Mouse (Mus musculus) MEL (cell line): ENCODE measurements around the gene Tox2. TPM values are rescaled to one million over a fixed set of nuclear protein-coding genes. Genes with fewer than 3 reads are reported as not detected.

Experiments
- DNase-seq: peaks from one replicate; pipeline ENCODE4 v3.0.0; 2011; ENCODE audit warnings: low read depth, low spot score
- H3K27ac ChIP-seq: 2 replicates; pipeline ENCODE4 v1.5.1; 2012; ENCODE audit warnings: low read depth, mild to moderate bottlenecking, control low read depth, low read length, moderate library complexity; ENCODE audit not compliant: control insufficient read depth
- H3K27me3 ChIP-seq, 2 experiments: fragments of 150-350 bp in 1 of 2; sonication (generic) in 1 of 2; 2 replicates each; pipeline ENCODE4 v1.6.1; 2012; ENCODE audit warnings: low read length in 2 of 2, mild to moderate bottlenecking in 2 of 2, improper control_type of control experiment in 1 of 2, moderate library complexity in 1 of 2; ENCODE audit not compliant: insufficient read depth in 2 of 2, control insufficient read depth in 1 of 2
- H3K36me3 ChIP-seq, 2 experiments: 2 replicates each; pipeline ENCODE4 v1.6.1; 2012 to 2014; ENCODE audit warnings: low read length in 2 of 2, improper control_type of control experiment in 1 of 2, inconsistent platforms in 1 of 2, mild to moderate bottlenecking in 1 of 2; ENCODE audit not compliant: insufficient read depth in 2 of 2, control insufficient read depth in 1 of 2
- H3K4me1 ChIP-seq, 2 experiments: fragments of 150-350 bp in 1 of 2; sonication (generic) in 1 of 2; 2 replicates each; pipeline ENCODE4 v1.6.1; 2012; ENCODE audit warnings: low read length in 2 of 2, improper control_type of control experiment in 1 of 2, mild to moderate bottlenecking in 1 of 2; ENCODE audit not compliant: insufficient read depth in 2 of 2, control insufficient read depth in 1 of 2
- H3K4me3 ChIP-seq, 2 experiments: fragments of 150-350 bp in 1 of 2; sonication (generic) in 1 of 2; 2 replicates each; pipeline ENCODE4 v1.5.1; 2012; ENCODE audit warnings: low read depth in 2 of 2, low read length in 2 of 2, mild to moderate bottlenecking in 2 of 2, moderate library complexity in 2 of 2, control low read depth in 1 of 2, improper control_type of control experiment in 1 of 2; ENCODE audit not compliant: control insufficient read depth in 1 of 2, insufficient read depth in 1 of 2
- H3K79me2 ChIP-seq: 2 replicates; pipeline ENCODE4 v1.6.1; 2012; ENCODE audit warnings: mild to moderate bottlenecking, low read length, moderate library complexity; ENCODE audit not compliant: control insufficient read depth, poor library complexity, insufficient read depth
- H3K9ac ChIP-seq: 2 replicates; pipeline ENCODE4 v1.6.1; 2012; ENCODE audit warnings: low read depth, mild to moderate bottlenecking, control low read depth, low read length, moderate library complexity; ENCODE audit not compliant: control insufficient read depth, poor library complexity, severe bottlenecking
- H3K9me3 ChIP-seq: fragments of 150-350 bp; sonication (generic); replicated peaks from 2 replicates; pipeline ENCODE4 v1.6.1; 2012; ENCODE audit warnings: mild to moderate bottlenecking, low read length, improper control_type of control experiment, moderate library complexity; ENCODE audit not compliant: insufficient read depth
- BHLHE40 ChIP-seq: IDR thresholded peaks from 2 replicates; pipeline ENCODE4 v1.6.1; 2012; ENCODE audit warnings: low read depth, mild to moderate bottlenecking, inconsistent platforms, low read length, improper control_type of control experiment, borderline replicate concordance
- CHD1 ChIP-seq: IDR thresholded peaks from 2 replicates; pipeline ENCODE4 v1.6.1; 2012; ENCODE audit warnings: low read depth, mild to moderate bottlenecking, inconsistent platforms, low read length, improper control_type of control experiment
- CHD2 ChIP-seq: IDR thresholded peaks from 2 replicates; pipeline ENCODE4 v1.6.1; 2011; ENCODE audit warnings: low read length, improper control_type of control experiment
- CTCF ChIP-seq, 3 experiments: IDR thresholded peaks in 2 of 3; conservative IDR thresholded peaks in 1 of 3; 2 replicates each; pipeline ENCODE4 v1.5.1; 2011 to 2012; ENCODE audit warnings: low read length in 3 of 3, low read depth in 2 of 3, mild to moderate bottlenecking in 2 of 3, improper control_type of control experiment in 1 of 3, inconsistent platforms in 1 of 3, mixed read lengths in 1 of 3, moderate library complexity in 1 of 3; ENCODE audit not compliant: control insufficient read depth in 1 of 3, insufficient read depth in 1 of 3, poor library complexity in 1 of 3, severe bottlenecking in 1 of 3
- ELF1 ChIP-seq: IDR thresholded peaks from 2 replicates; pipeline ENCODE4 v1.6.1; 2014; ENCODE audit warnings: low read depth, mild to moderate bottlenecking, inconsistent platforms, low read length, improper control_type of control experiment, moderate library complexity
- ETS1 ChIP-seq: IDR thresholded peaks from 2 replicates; pipeline ENCODE4 v1.6.1; 2012; ENCODE audit warnings: low read depth, mild to moderate bottlenecking, inconsistent platforms, low read length, improper control_type of control experiment, moderate library complexity
- JUND ChIP-seq: IDR thresholded peaks from 2 replicates; pipeline ENCODE4 v1.6.1; 2011; ENCODE audit warnings: low read depth, mild to moderate bottlenecking, improper control_type of control experiment, low read length
- MXI1 ChIP-seq: IDR thresholded peaks from 2 replicates; pipeline ENCODE4 v1.6.1; 2011; ENCODE audit warnings: mild to moderate bottlenecking, low read depth, low read length, improper control_type of control experiment
- MYC ChIP-seq: IDR thresholded peaks from 2 replicates; pipeline ENCODE4 v1.6.1; 2011; ENCODE audit warnings: low read depth, mild to moderate bottlenecking, low read length, improper control_type of control experiment, moderate library complexity
- NELFE ChIP-seq: IDR thresholded peaks from 2 replicates; pipeline ENCODE4 v1.6.1; 2011; ENCODE audit warnings: low read depth, low read length, improper control_type of control experiment
- POLR2A ChIP-seq, 2 experiments: IDR thresholded peaks; 2 replicates each; pipeline ENCODE4 v1.6.1; 2011 to 2012; ENCODE audit warnings: low read length in 2 of 2, mild to moderate bottlenecking in 2 of 2, control low read depth in 1 of 2, improper control_type of control experiment in 1 of 2, low read depth in 1 of 2, moderate library complexity in 1 of 2; ENCODE audit not compliant: control insufficient read depth in 1 of 2, insufficient read depth in 1 of 2, poor library complexity in 1 of 2
- POLR2AphosphoS2 ChIP-seq: IDR thresholded peaks from 2 replicates; pipeline ENCODE4 v1.6.1; 2011; ENCODE audit warnings: low read length, improper control_type of control experiment
- RCOR1 ChIP-seq: IDR thresholded peaks from 2 replicates; pipeline ENCODE4 v1.6.1; 2012; ENCODE audit warnings: low read depth, mild to moderate bottlenecking, inconsistent platforms, low read length, improper control_type of control experiment
- SMC3 ChIP-seq: IDR thresholded peaks from 2 replicates; pipeline ENCODE4 v1.6.1; 2011; ENCODE audit warnings: low read depth, low read length, improper control_type of control experiment
- ZKSCAN1 ChIP-seq: IDR thresholded peaks from 2 replicates; pipeline ENCODE4 v1.6.1; 2012; ENCODE audit warnings: low read depth, mild to moderate bottlenecking, inconsistent platforms, low read length, improper control_type of control experiment, moderate library complexity
- polyA plus RNA-seq, 2 experiments: library from polyadenylated mRNA; stranded (reverse) in 1 of 2; unstranded in 1 of 2; fragments of >175 nt in 1 of 2; fragments of >200 nt in 1 of 2; gene quantifications; 2 replicates each; pipeline versions ENCODE4 v1.2.1 to v1.2.4; 2012; ENCODE audit warnings: low replicate concordance in 2 of 2, low read depth in 1 of 2; ENCODE audit not compliant: insufficient read length in 2 of 2, insufficient read depth in 1 of 2, missing spikeins in 1 of 2
- total RNA-seq: library from RNA; depleted of rRNA; stranded (reverse); fragments of 300-350 nt; gene quantifications from 2 replicates; pipeline ENCODE4 v1.2.3, GENCODE M21; 2012

Tox2 gene
- total and polyA plus RNA-seq, 3 experiments: not detected

DNA sequence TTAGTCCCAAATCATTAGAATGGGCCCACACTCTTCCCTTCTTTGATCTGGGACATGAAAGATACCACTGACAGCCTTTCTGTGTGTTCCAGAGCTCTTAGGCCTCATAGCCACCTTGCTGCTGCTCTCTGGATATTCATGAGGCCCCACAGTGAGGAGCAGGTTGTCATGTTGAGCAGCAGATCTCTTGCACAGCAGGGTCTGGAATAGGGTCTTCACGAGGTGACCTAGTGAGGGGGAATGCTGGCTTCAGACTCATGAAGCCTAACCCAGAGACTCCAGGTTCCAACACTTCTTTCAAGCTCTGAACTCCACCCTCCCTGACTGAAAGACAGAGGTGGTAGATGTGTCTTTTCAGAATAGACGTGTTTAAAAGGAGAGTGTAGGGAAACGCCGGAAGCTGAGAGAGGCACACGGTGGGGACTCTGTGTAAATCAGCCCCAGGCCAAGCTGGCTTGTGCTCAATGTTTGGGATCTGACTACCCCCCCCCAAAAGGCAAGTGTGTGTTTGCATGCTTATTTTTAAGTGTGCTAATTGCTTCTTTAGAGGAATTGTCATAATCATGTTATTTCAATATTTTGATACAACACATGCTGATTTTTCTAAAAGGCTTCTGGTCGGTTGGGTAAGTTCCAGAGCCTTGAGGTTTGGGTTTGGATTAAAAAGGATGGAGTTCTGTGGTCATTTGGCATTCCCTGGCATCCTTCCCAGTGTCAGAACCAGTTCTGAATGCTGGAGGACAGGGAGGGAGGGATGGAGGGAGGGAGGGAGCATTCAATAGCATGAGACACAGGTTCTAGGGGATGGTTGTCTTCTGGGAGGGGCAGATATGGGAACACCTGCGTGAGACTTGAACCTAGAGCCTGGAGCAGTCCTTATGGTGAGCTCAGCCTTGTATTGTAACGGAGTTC lies 68.9 kb downstream of the Tox2 start:
- no peaks in the 10 kb centered on the region for H3K27me3 ChIP-seq
- H3K4me3 ChIP-seq: no peak overlapping the region
- no peaks in the 10 kb centered on the region for H3K36me3 ChIP-seq
- TF ChIP-seq MXI1 (no peak), JUND (no peak), CHD2 (no peak), BHLHE40 (no peak), CHD1 (no peak), ELF1 (no peak), ZKSCAN1 (no peak), POLR2AphosphoS2 (no peak)
- H3K9me3 ChIP-seq: no peaks in the 10 kb centered on the region
- no peak overlapping the region for H3K27ac ChIP-seq
- peaks cover 0 to 3% of the 10 kb centered on the region in 2 experiments; a peak in 2 of 4 replicates for H3K4me1 ChIP-seq
- no peak overlapping the region for H3K9ac ChIP-seq
- no peaks in the 10 kb centered on the region for H3K79me2 ChIP-seq
- DNase-seq: no peak

- H3K4me3 ChIP-seq: no peak overlapping the region
- no peaks in the 10 kb centered on the region for H3K79me2 ChIP-seq
- DNase-seq: no peak
- no peaks in the 10 kb centered on the region for H3K27me3 ChIP-seq
- TF ChIP-seq SMC3 (peak; percentile 38), MYC (no peak), NELFE (no peak), RCOR1 (no peak), POLR2A (IDR thresholded peaks at IDR 0.05; ENCODE audit: control insufficient read depth in 1 of 2, insufficient read depth in 1 of 2, low read depth in 1 of 2, low read length in 2 of 2, poor library complexity in 1 of 2) (no peak), CTCF (IDR thresholded peaks at IDR 0.05 in 2 of 3, conservative IDR thresholded peaks at IDR 0.05 in 1 of 3; ENCODE audit: control insufficient read depth in 1 of 3, insufficient read depth in 1 of 3, low read depth in 2 of 3, low read length in 3 of 3, poor library complexity in 1 of 3, severe bottlenecking in 1 of 3) (peak; percentile 33 to 39 (median 33); a peak in 5 of 6 replicates), CHD2 (no peak)
- H3K4me1 ChIP-seq: peaks cover 0 to 3% of the 10 kb centered on the region in 2 experiments; a peak in 2 of 4 replicates
- H3K9ac ChIP-seq: no peak overlapping the region
- no peak overlapping the region for H3K27ac ChIP-seq
- H3K36me3 ChIP-seq: no peaks in the 10 kb centered on the region
- no peaks in the 10 kb centered on the region for H3K9me3 ChIP-seq
Observed at GRCm38 (mm10) chr2:163273815-163274214, 70.9 kb downstream of the Tox2 start.

DNA sequence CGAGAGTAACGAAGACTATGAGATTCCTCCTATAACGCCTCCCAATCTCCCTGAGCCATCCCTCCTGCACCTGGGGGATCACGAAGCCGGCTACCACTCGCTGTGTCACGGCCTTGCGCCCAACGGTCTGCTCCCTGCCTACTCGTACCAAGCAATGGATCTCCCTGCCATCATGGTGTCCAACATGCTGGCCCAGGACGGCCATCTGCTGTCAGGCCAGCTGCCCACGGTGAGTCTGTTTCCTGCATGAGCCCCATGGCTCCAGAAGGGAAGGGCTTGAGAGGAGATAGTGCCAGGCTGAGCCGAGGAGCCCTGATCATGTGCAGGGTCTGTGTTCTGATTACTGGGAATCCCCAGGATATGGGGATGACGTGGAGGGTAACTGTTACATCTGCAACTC lies 73.1 kb downstream of the Tox2 start:
- H3K9ac ChIP-seq: no peak overlapping the region
- H3K27ac ChIP-seq: no peak overlapping the region
- TF ChIP-seq NELFE: no peak
- TF ChIP-seq ETS1: no peak
- TF ChIP-seq CHD1: no peak
- TF ChIP-seq ELF1: no peak
- TF ChIP-seq, all 39 proteins: peak for 0

More for the DNA sequence above, 73.1 kb downstream of the Tox2 start:
- Histone ChIP-seq H3K36me3 (no peaks in the 10 kb centered on the region), H3K9me3 (no peaks in the 10 kb centered on the region), H3K27me3 (no peaks in the 10 kb centered on the region), H3K4me1 (peaks cover 0 to 3% of the 10 kb centered on the region in 2 experiments; a peak in 2 of 4 replicates), H3K4me3 (no peak overlapping the region), H3K79me2 (no peaks in the 10 kb centered on the region)
- DNase-seq: no peak
